Mouse (Mus musculus): ENCODE results near the gene Rps6. TPM values are rescaled to one million over a fixed set of nuclear protein-coding genes. Genes with fewer than 3 reads are reported as not detected.
A peak's percentile ranks its signal among the peaks of the same experiment; 100 is the strongest.

The Rps6 gene
- polyA plus RNA-seq, 1 experiment from 2014 or later, result 462 TPM

- H3K27ac ChIP-seq (replicated peaks), result no peak overlapping the region
- peaks cover 17% of the 10 kb centered on the region for H3K27me3 ChIP-seq
- H3K4me1 ChIP-seq (replicated peaks), result peaks cover 16% of the 10 kb centered on the region
- H3K36me3 ChIP-seq, result no peaks in the 10 kb centered on the region
- no peak overlapping the region for H3K4me3 ChIP-seq
- ATAC-seq (ENCODE audit: low read depth), result no peak
- H3K9ac ChIP-seq, result no peak overlapping the region
- H3K4me2 ChIP-seq, result no peak overlapping the region
- WGBS, result 98% methylated on average over 2 of the region's 2 CpGs
- no peaks in the 10 kb centered on the region for H3K9me3 ChIP-seq
These were observed 22.3 kb upstream of the Rps6 start for GRCm38 (mm10) chr4:86879477-86879876.

GRCm38 (mm10) chr4:86874146-86874847, 17.1 kb upstream of the Rps6 start, which contains the start of gene Acer2:
Gene Acer2, plus strand, starts transcription at chr4:86874396.
- Histone ChIP-seq H3K9me3 (no peaks in the 10 kb centered on the region), H3K4me2 (peak within 1 kb of the TSS; percentile 89), H3K9ac (peak within 1 kb of the TSS; percentile 81), H3K4me3 (peak within 1 kb of the TSS; percentile 79), H3K27ac (replicated peaks) (peak within 1 kb of the TSS; percentile 67), H3K36me3 (no peaks in the 10 kb centered on the region), H3K4me1 (replicated peaks) (peaks cover 16% of the 10 kb centered on the region), H3K27me3 (peaks cover 17% of the 10 kb centered on the region)
- WGBS, result under 1% methylated on average over 59 of the region's 60 CpGs
- peak; percentile 92 for ATAC-seq (ENCODE audit: low read depth)

GRCm38 (mm10) chr4:86873072-86873471, 15.9 kb upstream of the Rps6 start:
- no peak overlapping the region for H3K27ac ChIP-seq (replicated peaks)
- no peak overlapping the region for H3K9ac ChIP-seq
- no peaks in the 10 kb centered on the region for H3K9me3 ChIP-seq
- H3K4me3 ChIP-seq, result no peak overlapping the region
- no peak for ATAC-seq (ENCODE audit: low read depth)
- H3K4me2 ChIP-seq, result no peak overlapping the region
- WGBS, result 49% methylated on average over 4 of the region's 4 CpGs
- H3K27me3 ChIP-seq, result peaks cover 17% of the 10 kb centered on the region
- no peaks in the 10 kb centered on the region for H3K36me3 ChIP-seq
- peaks cover 16% of the 10 kb centered on the region for H3K4me1 ChIP-seq (replicated peaks)

GRCm38 (mm10) chr4:86871988-86872387, 14.8 kb upstream of the Rps6 start:
- Histone ChIP-seq H3K27me3 (peaks cover 17% of the 10 kb centered on the region), H3K9me3 (no peaks in the 10 kb centered on the region), H3K4me2 (no peak overlapping the region), H3K27ac (replicated peaks) (no peak overlapping the region), H3K36me3 (no peaks in the 10 kb centered on the region), H3K9ac (no peak overlapping the region), H3K4me1 (replicated peaks) (peaks cover 16% of the 10 kb centered on the region), H3K4me3 (no peak overlapping the region)
- ATAC-seq (ENCODE audit: low read depth), result no peak

- Histone ChIP-seq H3K4me2 (no peak overlapping the region), H3K27me3 (no peaks in the 10 kb centered on the region), H3K36me3 (no peaks in the 10 kb centered on the region), H3K9me3 (no peaks in the 10 kb centered on the region), H3K4me3 (no peak overlapping the region), H3K27ac (replicated peaks) (no peak overlapping the region), H3K9ac (no peak overlapping the region), H3K4me1 (replicated peaks) (no peaks in the 10 kb centered on the region)
- WGBS, result 83% methylated on average over 5 of the region's 5 CpGs
- ATAC-seq (ENCODE audit: low read depth), result no peak
These were observed 6.9 kb upstream of the Rps6 start for GRCm38 (mm10) chr4:86864087-86864486.

- no peak for ATAC-seq (ENCODE audit: low read depth)
- peak overlapping the region; percentile 94 for H3K4me3 ChIP-seq
- H3K4me1 ChIP-seq (replicated peaks), result peaks cover 19% of the 10 kb centered on the region
- no peaks in the 10 kb centered on the region for H3K27me3 ChIP-seq
- peak overlapping the region; percentile 80 for H3K4me2 ChIP-seq
- peaks cover 25% of the 10 kb centered on the region for H3K36me3 ChIP-seq
- WGBS, result 61% methylated on average over 12 of the region's 12 CpGs
- peak overlapping the region; percentile 97 for H3K27ac ChIP-seq (replicated peaks)
- H3K9ac ChIP-seq, result peak overlapping the region; percentile 92
- no peaks in the 10 kb centered on the region for H3K9me3 ChIP-seq
These were observed 843 bp upstream of the Rps6 start for GRCm38 (mm10) chr4:86858070-86858440.

- Histone ChIP-seq H3K9ac (peak overlapping the region; percentile 99), H3K4me2 (peak overlapping the region; percentile 80), H3K4me1 (replicated peaks) (peaks cover 19% of the 10 kb centered on the region), H3K27ac (replicated peaks) (peak overlapping the region; percentile 97), H3K9me3 (no peaks in the 10 kb centered on the region), H3K4me3 (peak overlapping the region; percentile 94), H3K36me3 (peaks cover 37% of the 10 kb centered on the region), H3K27me3 (no peaks in the 10 kb centered on the region)
- peak; percentile 25 for ATAC-seq (ENCODE audit: low read depth)
- WGBS, result 2% methylated on average over 50 of the region's 50 CpGs
These were observed 704 bp downstream of the Rps6 start for GRCm38 (mm10) chr4:86856304-86857112.

GRCm38 (mm10) chr4:86852813-86853590, 4.2 kb downstream of the Rps6 start:
- Histone ChIP-seq H3K4me2 (no peak overlapping the region), H3K9ac (no peak overlapping the region), H3K4me1 (replicated peaks) (peaks cover 13% of the 10 kb centered on the region), H3K4me3 (no peak overlapping the region), H3K36me3 (peaks cover 46% of the 10 kb centered on the region), H3K9me3 (no peaks in the 10 kb centered on the region), H3K27ac (replicated peaks) (no peak overlapping the region), H3K27me3 (no peaks in the 10 kb centered on the region)
- 91% methylated on average over 4 of the region's 4 CpGs for WGBS
- no peak for ATAC-seq (ENCODE audit: low read depth)

GRCm38 (mm10) chr4:86852018-86852417, 5.2 kb downstream of the Rps6 start:
- H3K27ac ChIP-seq (replicated peaks), result no peak overlapping the region
- no peak overlapping the region for H3K4me3 ChIP-seq
- ATAC-seq (ENCODE audit: low read depth), result no peak
- no peak overlapping the region for H3K9ac ChIP-seq
- H3K27me3 ChIP-seq, result no peaks in the 10 kb centered on the region
- H3K4me2 ChIP-seq, result no peak overlapping the region
- H3K36me3 ChIP-seq, result peaks cover 51% of the 10 kb centered on the region
- no peaks in the 10 kb centered on the region for H3K9me3 ChIP-seq
- peaks cover 11% of the 10 kb centered on the region for H3K4me1 ChIP-seq (replicated peaks)
- WGBS, result 67% methylated on average over 3 of the region's 3 CpGs

GRCm38 (mm10) chr4:86851331-86851730, 5.9 kb downstream of the Rps6 start:
- ATAC-seq (ENCODE audit: low read depth), result peak; percentile 64; the same call in 1 of the 2 replicates
- Histone ChIP-seq H3K4me2 (no peak overlapping the region), H3K27ac (replicated peaks) (no peak overlapping the region), H3K4me1 (replicated peaks) (peaks cover 11% of the 10 kb centered on the region), H3K9ac (no peak overlapping the region), H3K36me3 (peaks cover 55% of the 10 kb centered on the region), H3K27me3 (no peaks in the 10 kb centered on the region), H3K4me3 (no peak overlapping the region), H3K9me3 (no peaks in the 10 kb centered on the region)
- 90% methylated on average over 2 of the region's 2 CpGs for WGBS

GRCm38 (mm10) chr4:86847246-86847645, 10.0 kb downstream of the Rps6 start:
- peaks cover 50% of the 10 kb centered on the region for H3K36me3 ChIP-seq
- H3K9ac ChIP-seq, result no peak overlapping the region
- ATAC-seq (ENCODE audit: low read depth), result no peak
- H3K4me2 ChIP-seq, result no peak overlapping the region
- no peak overlapping the region for H3K27ac ChIP-seq (replicated peaks)
- 94% methylated on average over 2 of the region's 2 CpGs for WGBS
- no peaks in the 10 kb centered on the region for H3K9me3 ChIP-seq
- no peak overlapping the region for H3K4me3 ChIP-seq
- H3K27me3 ChIP-seq, result no peaks in the 10 kb centered on the region
- no peaks in the 10 kb centered on the region for H3K4me1 ChIP-seq (replicated peaks)

- Histone ChIP-seq H3K9me3 (no peaks in the 10 kb centered on the region), H3K4me2 (no peak overlapping the region), H3K4me3 (no peak overlapping the region), H3K36me3 (peaks cover 55% of the 10 kb centered on the region), H3K9ac (no peak overlapping the region), H3K27ac (replicated peaks) (no peak overlapping the region), H3K4me1 (replicated peaks) (no peaks in the 10 kb centered on the region), H3K27me3 (no peaks in the 10 kb centered on the region)
- no peak for ATAC-seq (ENCODE audit: low read depth)
- WGBS, result 91% methylated on average over 3 of the region's 3 CpGs
These were observed 11.8 kb downstream of the Rps6 start for GRCm38 (mm10) chr4:86845384-86845783.

Data from neural tube, embryonic 13.5 days (tissue).